Mouse (Mus musculus): ENCODE data around the gene Aldh3a1.

DNA sequence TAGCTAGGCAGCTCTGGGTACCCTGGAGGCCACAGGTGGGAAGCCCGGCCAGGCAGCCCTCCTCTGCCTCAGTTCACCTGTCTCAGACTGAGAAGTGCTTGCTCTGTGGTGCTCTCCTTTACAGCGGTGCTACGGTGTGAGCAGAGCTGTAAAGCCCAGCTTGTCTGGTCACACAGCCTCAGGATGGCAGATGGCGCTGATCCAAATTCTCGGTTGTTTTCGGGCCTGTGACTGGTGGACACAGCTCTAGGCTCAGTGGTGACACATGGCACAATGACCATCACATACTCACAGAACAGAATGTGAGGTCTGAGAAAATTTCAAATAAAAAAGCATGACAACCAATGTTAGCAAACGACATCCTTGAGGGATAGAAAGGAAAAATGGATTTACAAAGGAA is 37.1 kb downstream of the Aldh3a1 start:
- TF ChIP-seq CTCF (IDR thresholded peaks at IDR 0.05; ENCODE audit: extremely low read depth, insufficient read length, insufficient replicate concordance, low read depth, low read length) (no peak), POLR2A (IDR thresholded peaks at IDR 0.05; ENCODE audit: low read depth, low read length) (no peak)
